ENCODE assay signal across 7 mouse cellular contexts in the genomic region with DNA sequence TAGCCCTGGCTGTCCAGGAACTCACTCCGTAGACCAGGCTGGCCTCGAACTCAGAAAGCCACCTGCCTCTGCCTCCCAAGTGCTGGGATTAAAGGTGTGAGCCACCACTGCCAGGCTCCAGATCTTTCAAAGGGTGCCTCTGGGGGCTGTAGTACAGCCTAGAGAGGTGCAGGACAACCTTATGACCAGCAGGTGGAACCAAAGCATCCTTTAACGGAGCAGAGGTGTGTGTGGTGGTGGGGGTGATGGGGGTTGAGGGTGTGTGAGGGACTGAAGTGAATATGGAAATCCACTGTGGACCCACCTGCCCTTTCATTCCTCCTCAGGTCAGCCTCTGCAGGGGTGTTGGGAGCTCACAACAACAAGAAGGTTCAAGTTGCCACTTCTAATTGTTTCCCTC. TPM values are rescaled to one million over a fixed set of nuclear protein-coding genes. Genes with fewer than 3 reads are reported as not detected.
DNase-seq lines count a peak whose midpoint lies in the region; ATAC-seq and TF ChIP-seq lines count a peak whose summit lies in the region.

No protein-coding gene starts in this region.

- H3K4me1 ChIP-seq in midbrain, postnatal 0 days (ENCODE audit: insufficient read depth, low read length), result no peaks in the 10 kb centered on the region
- H3K4me1 ChIP-seq in midbrain, embryonic 14.5 days (ENCODE audit: control insufficient read depth, insufficient read depth, low read length), result no peaks in the 10 kb centered on the region
- H3K4me1 ChIP-seq in lung, adult 2 months (ENCODE audit: control insufficient read depth, insufficient read depth, low read length), result peaks cover under 1% of the 10 kb centered on the region; the same call in 1 of the 2 replicates

- no peaks in the 10 kb centered on the region for H3K9me3 ChIP-seq in midbrain, postnatal 0 days (ENCODE audit: low read length)
- H3K9me3 ChIP-seq in midbrain, embryonic 14.5 days (ENCODE audit: control insufficient read depth, low read length), result no peaks in the 10 kb centered on the region

- WGBS in midbrain, postnatal 0 days, result 64% methylated on average over 3 of the region's 3 CpGs
- 62% methylated on average over 3 of the region's 3 CpGs for WGBS in midbrain, embryonic 14.5 days
- WGBS in lung, adult 2 months, result 66% methylated on average over 3 of the region's 3 CpGs

- no peaks in the 10 kb centered on the region for H3K27me3 ChIP-seq in midbrain, postnatal 0 days (ENCODE audit: insufficient read depth, low read length)
- no peaks in the 10 kb centered on the region for H3K27me3 ChIP-seq in midbrain, embryonic 14.5 days (ENCODE audit: control insufficient read depth, insufficient read depth, low read length)

- H3K9ac ChIP-seq in midbrain, postnatal 0 days (replicated peaks; ENCODE audit: low read length, poor library complexity, severe bottlenecking), result no peak overlapping the region
- no peak overlapping the region for H3K9ac ChIP-seq in midbrain, embryonic 14.5 days (replicated peaks; ENCODE audit: low read length)

- no peak overlapping the region for H3K27ac ChIP-seq in midbrain, postnatal 0 days (ENCODE audit: low read depth, low read length)
- H3K27ac ChIP-seq in midbrain, embryonic 14.5 days (replicated peaks; ENCODE audit: low read depth, low read length), result no peak overlapping the region

- H3K4me2 ChIP-seq in midbrain, postnatal 0 days (ENCODE audit: low read depth, low read length, poor library complexity, severe bottlenecking), result no peak overlapping the region
- H3K4me2 ChIP-seq in midbrain, embryonic 14.5 days (ENCODE audit: low read length), result no peak overlapping the region

- 0 out of 2 replicates have a peak, but pooled peaks have one; percentile 52 for ATAC-seq in midbrain, postnatal 0 days (ENCODE audit: low FRiP score)
- ATAC-seq in midbrain, embryonic 14.5 days (ENCODE audit: low FRiP score, low TSS enrichment), result no peak

- TF ChIP-seq POLR2A in brain, embryonic 14.5 days (IDR thresholded peaks at IDR 0.05; ENCODE audit: borderline replicate concordance, extremely low read depth, insufficient read depth, insufficient read length, poor library complexity, severe bottlenecking), result no peak
- TF ChIP-seq POLR2A in lung, adult 2 months (IDR thresholded peaks at IDR 0.05; ENCODE audit: borderline replicate concordance, extremely low read depth, low read depth, low read length), result no peak

- no peak overlapping the region for H3K4me3 ChIP-seq in midbrain, postnatal 0 days (ENCODE audit: low read depth, low read length)
- no peak overlapping the region for H3K4me3 ChIP-seq in midbrain, embryonic 14.5 days (replicated peaks; ENCODE audit: low read depth, low read length)
- H3K4me3 ChIP-seq in lung, adult 2 months (replicated peaks; ENCODE audit: extremely low read depth, low read depth, low read length), result no peak overlapping the region

- DNase-seq in midbrain, postnatal 0 days (ENCODE audit: low spot score), result peak; percentile 28
- no peak for DNase-seq in midbrain, embryonic 14.5 days
- no peak for DNase-seq in brain, embryonic 14.5 days (ENCODE audit: low read depth)
- DNase-seq in lung, adult 2 months, result no peak
- DNase-seq in thymus, postnatal 36 days, result peak; percentile 38 to 46
- DNase-seq in layer of hippocampus, adult 11-12 months (ENCODE audit: low spot score), result no peak
- DNase-seq in urinary bladder, postnatal 10 days (ENCODE audit: low spot score), result no peak

- peak; percentile 68 for TF ChIP-seq CTCF in midbrain, postnatal 0 days (IDR thresholded peaks at IDR 0.05)
- TF ChIP-seq CTCF in brain, embryonic 14.5 days (IDR thresholded peaks at IDR 0.05; ENCODE audit: borderline replicate concordance, extremely low read depth, insufficient read depth, insufficient read length), result peak; percentile 54; the same call in 1 of the 2 replicates
- peak; percentile 68 for TF ChIP-seq CTCF in lung, adult 2 months (IDR thresholded peaks at IDR 0.05; ENCODE audit: insufficient read depth, low read length)

- no peaks in the 10 kb centered on the region for H3K36me3 ChIP-seq in midbrain, postnatal 0 days (ENCODE audit: insufficient read depth, low read length)
- no peaks in the 10 kb centered on the region for H3K36me3 ChIP-seq in midbrain, embryonic 14.5 days (ENCODE audit: control insufficient read depth, insufficient read depth, low read length)

RNA-seq across cellular contexts. Expression of a gene that starts 4.6 kb away (rescaled TPM):
- total RNA-seq in midbrain, postnatal 0 days (2014; rRNA removed), result 3.0 TPM in 1 of 2 replicates, not detected in the other
- 2.1 and 4.5 TPM in 2 replicates for polyA plus RNA-seq in midbrain, postnatal 0 days (2015; fragmentation: Nextera tagmentation; extraction: Ambion mirVana)
- polyA plus RNA-seq in midbrain, embryonic 14.5 days (2014; fragmentation: Nextera tagmentation; extraction: Ambion mirVana), result 0.16 and 3.5 TPM in 2 replicates
- polyA plus RNA-seq in brain, embryonic 14.5 days (2012; rRNA removed), result not detected in 2 replicates
- polyA plus RNA-seq in lung, adult 2 months (2012; rRNA removed), result 0.08 and 0.27 TPM in 2 replicates

RNA-seq across cellular contexts. Expression of a gene that starts 4.8 kb away (rescaled TPM):
- total RNA-seq in midbrain, postnatal 0 days (2014; rRNA removed), result 14.2 and 29.9 TPM in 2 replicates
- polyA plus RNA-seq in midbrain, postnatal 0 days (2015; fragmentation: Nextera tagmentation; extraction: Ambion mirVana), result 22.5 and 22.7 TPM in 2 replicates
- 16.7 and 30.6 TPM in 2 replicates for polyA plus RNA-seq in midbrain, embryonic 14.5 days (2014; fragmentation: Nextera tagmentation; extraction: Ambion mirVana)
- 10.2 and 19.0 TPM in 2 replicates for polyA plus RNA-seq in brain, embryonic 14.5 days (2012; rRNA removed)
- 569 and 855 TPM in 2 replicates for polyA plus RNA-seq in lung, adult 2 months (2012; rRNA removed)

RNA-seq across cellular contexts. Expression of a gene that starts 23.5 kb away (rescaled TPM):
- total RNA-seq in midbrain, postnatal 0 days (2014; rRNA removed), result 50.7 and 52.5 TPM in 2 replicates
- polyA plus RNA-seq in midbrain, postnatal 0 days (2015; fragmentation: Nextera tagmentation; extraction: Ambion mirVana), result 44.5 and 49.7 TPM in 2 replicates
- polyA plus RNA-seq in midbrain, embryonic 14.5 days (2014; fragmentation: Nextera tagmentation; extraction: Ambion mirVana), result 49.0 and 55.4 TPM in 2 replicates
- 58.0 and 59.4 TPM in 2 replicates for polyA plus RNA-seq in brain, embryonic 14.5 days (2012; rRNA removed)
- 49.1 and 52.5 TPM in 2 replicates for polyA plus RNA-seq in lung, adult 2 months (2012; rRNA removed)

Comparison
In these comparisons a context has a peak if more than half of its experiments do, and no peak if none do; other contexts are left out.
1. DNase-seq: peak in midbrain, postnatal 0 days (single experiment) and thymus, postnatal 36 days (2 of 2); none in midbrain, embryonic 14.5 days (single experiment), brain, embryonic 14.5 days (single experiment), lung, adult 2 months (single experiment), layer of hippocampus, adult 11-12 months (single experiment) and urinary bladder, postnatal 10 days (single experiment).
2. RNA of a gene that starts 4.8 kb away (polyA plus RNA-seq): 569 to 855 TPM in lung, adult 2 months; 16.7 to 30.6 TPM in midbrain, embryonic 14.5 days, 22.5 to 22.7 TPM in midbrain, postnatal 0 days and 10.2 to 19.0 TPM in brain, embryonic 14.5 days; every median in the first group is over 10 times any median in the second.
3. Peak in every context shown above with its lines, with median percentiles within 50 percentile points of each other: CTCF ChIP-seq.